Mouse (Mus musculus) forebrain, embryonic 11.5 days (tissue): ENCODE measurements around the gene Spg7. TPM values are rescaled to one million over a fixed set of nuclear protein-coding genes. Genes with fewer than 3 reads are reported as not detected.
"Not testable (repeated sequence)": the region's sequence is repeated elsewhere in the genome, so short reads cannot be mapped to it uniquely, and the experiment has no call there.

ENCODE experiments used
- ATAC-seq: fragments of 200-750 bp; cut with Nextera tagmentation; replicated peaks from 2 replicates; pipeline ENCODE4 v1.8.0; 2017; ENCODE audit warnings: moderate TSS enrichment; ENCODE audit not compliant: low FRiP score
- DNase-seq: peaks from one replicate; pipeline ENCODE4 v3.0.0-alpha.2; 2017; ENCODE audit warnings: low spot score
- H3K27ac ChIP-seq: fragments of 300-500 bp; sonication (generic); 2 replicates; pipeline ENCODE4 v1.5.1; 2014; ENCODE audit warnings: low read depth, low read length
- H3K27me3 ChIP-seq: fragments of 300-500 bp; sonication (generic); 2 replicates; pipeline ENCODE4 v1.6.1; 2014; ENCODE audit warnings: mild to moderate bottlenecking, low read length, mixed read lengths; ENCODE audit not compliant: control insufficient read depth, insufficient read depth
- H3K36me3 ChIP-seq: fragments of 300-500 bp; sonication (generic); 2 replicates; pipeline ENCODE4 v1.6.1; 2014; ENCODE audit warnings: mild to moderate bottlenecking, low read length, moderate library complexity, mixed read lengths; ENCODE audit not compliant: control insufficient read depth, insufficient read depth
- H3K4me1 ChIP-seq: fragments of 300-500 bp; sonication (generic); replicated peaks from 2 replicates; pipeline ENCODE4 v1.6.1; 2014; ENCODE audit warnings: low read length, mixed read lengths; ENCODE audit not compliant: control insufficient read depth, insufficient read depth
- H3K4me2 ChIP-seq: fragments of 300-500 bp; sonication (generic); 2 replicates; pipeline ENCODE4 v1.6.1; 2014; ENCODE audit warnings: low read depth, mild to moderate bottlenecking, low read length, moderate library complexity, mixed read lengths; ENCODE audit not compliant: severe bottlenecking
- H3K4me3 ChIP-seq: fragments of 300-500 bp; sonication (generic); 2 replicates; pipeline ENCODE4 v1.5.1; 2014; ENCODE audit warnings: low read depth, low read length
- H3K9ac ChIP-seq: fragments of 300-500 bp; sonication (generic); 2 replicates; pipeline ENCODE4 v1.6.1; 2014; ENCODE audit warnings: low read length
- H3K9me3 ChIP-seq: fragments of 300-500 bp; sonication (generic); 2 replicates; pipeline ENCODE4 v1.6.1; 2016; ENCODE audit warnings: low read length, mixed read lengths; ENCODE audit not compliant: control insufficient read depth
- WGBS: fragments of 180-500 bp; shearing (Covaris S2); extraction: QIAGEN DNeasy Blood & Tissue Kit; methylation state at CpG from one replicate; pipeline ENCODE4 v1.1.7; 2014; 5-methylcytosine and 5-hydroxymethylcytosine counted together
- polyA plus RNA-seq: library from polyadenylated mRNA; unstranded; fragments of >200 nt; fragmentation: Nextera tagmentation; extraction: Ambion mirVana; gene quantifications from 2 replicates; pipeline ENCODE4 v1.2.1, GENCODE M21; 2014

Spg7 gene
- polyA plus RNA-seq, 1 experiment from 2014 or later: 43.5 TPM

DNA sequence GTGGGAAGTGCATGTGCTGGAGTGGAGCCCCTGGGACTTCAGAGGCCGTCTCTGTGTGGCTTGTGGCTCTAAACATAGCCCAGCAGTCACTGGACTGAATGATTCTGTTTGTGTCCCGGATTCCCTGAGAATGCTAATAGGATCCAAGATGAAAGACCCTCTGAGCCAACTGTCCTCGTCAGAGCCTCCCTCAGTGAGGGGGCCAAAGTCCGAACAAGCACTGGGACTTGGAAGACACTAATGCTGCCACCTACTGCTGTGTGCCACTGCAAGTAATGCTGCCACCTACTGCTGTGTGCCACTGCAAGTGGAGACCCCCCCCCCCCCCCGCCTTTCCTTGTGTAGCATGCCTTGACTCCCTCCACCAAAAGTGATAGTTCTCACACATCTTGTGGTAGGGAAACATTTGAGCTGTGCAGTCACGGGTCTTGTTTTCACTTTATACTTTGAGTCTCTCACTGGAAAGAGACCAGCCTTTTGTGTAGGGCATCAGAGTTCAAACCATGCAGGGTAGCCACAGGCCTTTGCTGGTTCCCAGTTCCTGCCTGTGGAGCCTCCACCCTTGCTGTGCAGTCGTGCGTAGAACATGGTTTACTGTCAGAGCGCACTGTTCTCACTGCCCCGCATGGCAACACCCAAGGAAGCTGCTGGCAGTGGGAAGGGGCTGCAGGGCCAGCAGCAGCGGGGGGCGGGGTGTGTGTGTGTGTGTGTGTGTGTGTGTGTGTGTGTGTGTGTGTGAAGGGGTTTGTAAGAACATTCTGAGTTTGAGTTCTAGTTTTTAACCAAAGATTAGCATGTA is 35.2 kb downstream of the Spg7 start:
- no peak for DNase-seq
- no peak overlapping the region for H3K4me2 ChIP-seq
- ATAC-seq: no peak
- WGBS: 77% methylated on average over 12 of the region's 12 CpGs
- H3K36me3 ChIP-seq: no peaks in the 10 kb centered on the region; the same call in 1 of the 2 replicates
- 0 out of 2 replicates have a peak, but pooled peaks cover 2% of the 10 kb centered on the region for H3K4me1 ChIP-seq
- H3K9ac ChIP-seq: no peak overlapping the region
- H3K4me3 ChIP-seq: no peak overlapping the region
- no peaks in the 10 kb centered on the region for H3K27me3 ChIP-seq
- H3K9me3 ChIP-seq: no peaks in the 10 kb centered on the region
- H3K27ac ChIP-seq: no peak overlapping the region

DNA sequence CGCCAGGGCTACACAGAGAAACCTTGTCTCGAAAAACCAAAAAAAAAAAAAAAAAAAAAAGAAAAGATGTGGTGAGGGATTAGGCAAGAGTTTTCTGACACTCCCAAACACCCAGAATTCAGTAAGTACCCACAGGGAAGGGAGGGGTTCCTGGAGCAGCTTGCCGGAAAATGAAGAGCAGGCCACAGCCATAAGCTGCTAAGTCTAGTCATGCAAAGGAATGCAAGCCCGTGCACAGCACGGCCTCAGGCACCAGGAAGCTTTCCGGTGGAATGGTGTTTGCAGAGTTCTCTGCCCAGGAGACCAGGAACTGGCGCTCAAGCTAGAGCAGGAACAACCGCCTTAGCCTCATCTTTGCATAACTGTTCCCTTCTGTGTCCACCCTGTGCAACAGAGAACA is 37.5 kb downstream of the Spg7 start:
- Histone ChIP-seq H3K36me3 (peaks cover 10% of the 10 kb centered on the region; the same call in 1 of the 2 replicates), H3K9me3 (no peaks in the 10 kb centered on the region), H3K4me3 (no peak overlapping the region), H3K4me2 (no peak overlapping the region), H3K27me3 (no peaks in the 10 kb centered on the region), H3K27ac (no peak overlapping the region), H3K4me1 (peaks cover 8% of the 10 kb centered on the region; the same call in 1 of the 2 replicates), H3K9ac (no peak overlapping the region)
- DNase-seq: no peak
- ATAC-seq: no peak
- 61% methylated on average over 8 of the region's 8 CpGs for WGBS

DNA sequence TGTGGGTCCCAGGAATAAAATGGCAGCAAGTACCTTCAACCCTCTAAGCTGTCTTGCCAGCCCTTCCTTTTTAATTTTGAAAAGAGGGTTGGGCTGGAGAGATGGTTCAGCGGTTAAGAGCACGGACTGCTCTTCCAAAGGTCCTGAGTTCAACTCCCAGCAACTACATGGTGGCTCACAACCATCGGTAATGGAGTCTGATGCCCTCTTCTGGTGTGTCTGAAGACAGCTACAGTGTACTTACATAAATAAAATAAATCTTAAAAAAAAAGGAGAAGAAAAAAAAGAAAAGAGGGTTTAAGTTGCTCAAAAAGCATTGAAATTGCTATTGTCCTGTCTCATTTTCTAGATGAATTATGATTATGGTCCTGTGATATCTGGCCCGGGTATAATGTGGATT is 38.5 kb downstream of the Spg7 start:
- H3K9ac ChIP-seq: no peak overlapping the region
- H3K27me3 ChIP-seq: no peaks in the 10 kb centered on the region
- H3K4me3 ChIP-seq: no peak overlapping the region
- no peak overlapping the region for H3K4me2 ChIP-seq
- WGBS: 78% methylated on average over 4 of the region's 4 CpGs
- DNase-seq: no peak
- H3K27ac ChIP-seq: no peak overlapping the region
- no peak for ATAC-seq
- H3K9me3 ChIP-seq: no peaks in the 10 kb centered on the region
- H3K4me1 ChIP-seq: peaks cover 8% of the 10 kb centered on the region; the same call in 1 of the 2 replicates
- peaks cover 10% of the 10 kb centered on the region; the same call in 1 of the 2 replicates for H3K36me3 ChIP-seq

DNA sequence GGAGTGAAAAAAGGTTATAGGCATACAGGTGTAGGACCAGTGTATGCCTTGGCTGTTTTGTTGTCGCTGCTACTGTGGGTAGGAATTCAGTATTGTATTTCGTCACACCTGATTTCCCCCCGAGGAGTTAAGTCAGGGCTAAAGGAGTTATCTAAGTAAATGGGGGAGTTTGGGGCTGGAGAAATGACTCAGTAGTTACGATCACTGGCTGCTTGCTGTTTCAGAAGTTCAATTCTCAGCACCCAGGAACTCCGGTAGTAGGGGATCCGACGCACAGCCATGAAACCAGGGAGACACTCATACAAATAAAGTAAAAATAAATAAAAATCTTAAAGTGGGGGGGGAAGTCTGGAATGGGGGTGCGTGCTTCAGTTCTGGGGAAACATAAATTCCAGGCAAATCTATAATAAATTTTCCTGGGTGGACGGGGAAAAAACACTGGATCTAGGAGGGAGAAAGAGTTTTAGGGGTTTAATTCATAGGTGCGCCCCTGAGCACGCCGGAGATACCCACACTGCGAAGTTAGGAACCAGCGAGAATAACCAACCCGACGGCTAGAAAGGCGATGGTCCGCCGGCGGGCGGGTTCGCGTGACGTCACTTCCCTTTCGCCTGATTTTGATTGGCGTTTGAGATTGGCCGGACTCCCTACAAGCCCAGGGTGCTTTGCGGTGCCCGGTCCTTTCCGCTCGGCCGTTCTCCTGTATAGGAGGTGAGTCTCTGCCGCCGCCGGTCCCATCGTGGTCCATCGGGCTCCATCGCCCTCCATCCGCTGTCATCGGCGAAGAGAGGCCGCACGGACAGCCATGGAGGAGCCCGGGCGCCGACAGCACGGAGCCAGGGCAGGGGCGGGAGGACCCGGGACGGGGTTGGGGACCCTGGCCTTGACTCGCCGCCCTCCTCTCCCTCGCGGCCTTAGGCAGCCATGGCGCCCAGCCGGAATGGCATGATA is 39.3 kb downstream of the Spg7 start, which contains the start of gene Rpl13:
Gene Rpl13 (plus strand): TSS at position 616 of the 951 bp plus-strand sequence.
- H3K9ac ChIP-seq: peak within 1 kb of the TSS; percentile 94
- WGBS: 1% methylated on average over 47 of the region's 56 CpGs
- H3K4me1 ChIP-seq: peaks cover 8% of the 10 kb centered on the region; the same call in 1 of the 2 replicates
- H3K27me3 ChIP-seq: no peaks in the 10 kb centered on the region
- no peaks in the 10 kb centered on the region for H3K9me3 ChIP-seq
- H3K27ac ChIP-seq: peak within 1 kb of the TSS; percentile 81
- H3K36me3 ChIP-seq: peaks cover 10% of the 10 kb centered on the region; the same call in 1 of the 2 replicates
- H3K4me2 ChIP-seq: peak within 1 kb of the TSS; percentile 93
- peak within 1 kb of the TSS; percentile 85 for H3K4me3 ChIP-seq
- peak; percentile 98 for DNase-seq
- ATAC-seq: peak; percentile 97

DNA sequence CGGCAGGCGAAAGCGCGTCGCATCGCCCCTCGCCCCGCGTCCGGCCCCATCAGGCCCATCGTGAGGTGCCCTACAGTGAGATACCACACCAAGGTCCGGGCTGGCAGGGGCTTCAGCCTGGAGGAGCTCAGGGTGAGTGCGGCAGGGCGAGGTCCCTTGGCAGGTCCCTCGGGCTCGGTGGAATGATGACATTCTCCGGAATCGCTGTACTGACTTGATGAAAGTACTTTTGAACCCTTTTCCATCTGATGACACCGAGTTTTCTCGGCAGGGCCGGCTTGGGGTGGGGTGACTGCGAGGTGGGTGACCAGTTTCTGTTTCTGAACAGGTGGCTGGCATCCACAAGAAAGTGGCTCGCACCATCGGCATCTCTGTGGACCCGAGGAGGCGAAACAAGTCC is 40.1 kb downstream of the Spg7 start:
- ATAC-seq: not testable (repeated sequence)

DNA sequence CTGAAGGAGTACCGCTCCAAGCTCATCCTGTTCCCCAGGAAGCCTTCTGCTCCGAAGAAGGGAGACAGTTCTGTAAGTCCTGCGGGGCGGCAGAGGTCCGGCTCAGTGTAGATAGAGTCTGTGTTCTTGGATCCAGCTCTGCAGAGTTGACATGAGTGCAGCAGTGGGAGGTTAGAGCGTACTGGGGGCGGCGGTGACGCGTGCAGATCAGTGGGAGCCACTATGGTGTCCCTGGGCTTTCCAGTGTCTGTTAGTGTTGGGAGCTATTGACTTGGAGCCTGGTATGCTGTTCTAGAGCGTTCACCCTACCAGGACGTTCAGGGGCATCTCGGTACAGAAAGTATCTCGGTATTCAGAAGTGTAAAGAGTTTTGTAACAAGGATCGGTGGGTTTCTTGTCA is 40.5 kb downstream of the Spg7 start:
- peak overlapping the region; percentile 94 for H3K9ac ChIP-seq
- WGBS: 18% methylated on average over 15 of the region's 15 CpGs
- ATAC-seq (no peak), DNase-seq (no peak)
- H3K36me3 ChIP-seq: peaks cover 10% of the 10 kb centered on the region; the same call in 1 of the 2 replicates
- H3K4me2 ChIP-seq: peak overlapping the region; percentile 93
- no peaks in the 10 kb centered on the region for H3K27me3 ChIP-seq
- H3K4me1 ChIP-seq: peaks cover 8% of the 10 kb centered on the region; the same call in 1 of the 2 replicates
- no peaks in the 10 kb centered on the region for H3K9me3 ChIP-seq
- H3K27ac ChIP-seq: peak overlapping the region; percentile 81; the same call in 1 of the 2 replicates
- H3K4me3 ChIP-seq: peak overlapping the region; percentile 85

More for the DNA sequence above, 40.1 kb downstream of the Spg7 start:
- Histone ChIP-seq H3K4me3 (peak overlapping the region; percentile 85), H3K9ac (peak overlapping the region; percentile 94), H3K27ac (peak overlapping the region; percentile 81), H3K36me3 (peaks cover 10% of the 10 kb centered on the region; the same call in 1 of the 2 replicates), H3K4me2 (peak overlapping the region; percentile 93)
- not testable (repeated sequence) for H3K4me1 ChIP-seq, H3K9me3 ChIP-seq, H3K27me3 ChIP-seq
- peak; percentile 62 for DNase-seq
- under 1% methylated on average over 23 of the region's 26 CpGs for WGBS

DNA sequence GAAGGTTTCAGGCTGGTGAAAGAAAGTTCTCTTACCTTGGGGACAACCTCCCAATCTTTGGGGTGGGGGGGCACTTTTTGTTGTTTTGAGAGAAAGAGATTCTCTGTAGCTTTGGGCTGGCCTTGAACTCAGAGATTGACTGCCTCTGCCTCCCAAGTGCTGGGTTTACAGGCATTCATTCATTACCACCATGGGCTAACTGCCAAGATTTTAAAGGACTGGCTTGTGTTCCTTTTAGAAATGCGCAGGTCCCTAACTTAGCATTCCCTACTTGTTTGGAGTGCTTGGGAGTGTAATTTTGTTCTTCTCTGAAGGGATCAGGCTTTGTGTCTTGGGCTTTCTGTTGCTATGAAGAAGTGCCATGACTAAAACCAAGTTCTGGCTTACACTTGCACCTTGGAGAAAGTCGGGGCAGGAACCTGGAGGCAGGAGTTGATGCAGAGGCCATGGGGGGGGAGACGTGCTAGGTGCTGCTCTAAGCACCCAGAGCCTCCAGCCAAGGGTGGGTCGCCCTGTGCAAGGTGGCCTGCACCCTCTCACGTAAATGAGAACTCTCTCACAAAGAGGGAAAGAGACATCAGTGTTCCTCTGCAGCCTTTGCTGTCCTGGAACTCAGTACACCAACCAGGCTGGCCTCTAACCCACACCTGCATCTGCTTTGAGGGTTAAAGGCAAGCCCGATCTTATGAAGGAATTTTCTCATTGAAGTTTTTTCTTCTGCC is 41.5 kb downstream of the Spg7 start:
- peaks cover 8% of the 10 kb centered on the region; the same call in 1 of the 2 replicates for H3K4me1 ChIP-seq
- peak overlapping the region; percentile 85 for H3K4me3 ChIP-seq
- ATAC-seq: no peak
- peaks cover 10% of the 10 kb centered on the region; the same call in 1 of the 2 replicates for H3K36me3 ChIP-seq
- WGBS: 88% methylated on average over 6 of the region's 6 CpGs
- no peak for DNase-seq
- H3K9me3 ChIP-seq: no peaks in the 10 kb centered on the region
- H3K4me2 ChIP-seq: no peak overlapping the region; the same call in 1 of the 2 replicates
- peak overlapping the region; percentile 94; the same call in 1 of the 2 replicates for H3K9ac ChIP-seq
- H3K27me3 ChIP-seq: no peaks in the 10 kb centered on the region
- H3K27ac ChIP-seq: no peak overlapping the region
